Mouse (Mus musculus): Measurements from ENCODE around the gene Gria2.

Gene Gria2

DNA sequence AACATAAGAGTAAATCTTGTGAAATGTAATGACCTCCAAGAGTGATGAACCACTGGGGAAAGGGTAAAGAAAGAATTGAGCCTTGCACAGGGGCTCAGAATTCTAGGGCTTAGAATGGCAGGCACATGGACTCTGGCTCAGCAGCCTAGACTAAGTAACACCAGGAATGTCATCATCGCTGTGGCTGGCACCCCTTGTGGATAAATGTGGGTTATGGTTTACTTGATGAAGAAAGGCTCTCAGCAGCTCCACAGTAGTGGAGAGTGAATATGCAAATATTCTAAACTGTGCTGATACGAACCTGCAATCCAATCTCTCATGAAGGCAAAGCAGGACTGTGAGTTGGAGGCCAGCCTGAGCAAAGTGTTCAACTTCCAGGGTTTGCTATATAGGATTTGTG, 26.0 kb downstream of the Gria2 start:
- DNase-seq (ENCODE audit: low read depth, low spot score), result no peak

DNA sequence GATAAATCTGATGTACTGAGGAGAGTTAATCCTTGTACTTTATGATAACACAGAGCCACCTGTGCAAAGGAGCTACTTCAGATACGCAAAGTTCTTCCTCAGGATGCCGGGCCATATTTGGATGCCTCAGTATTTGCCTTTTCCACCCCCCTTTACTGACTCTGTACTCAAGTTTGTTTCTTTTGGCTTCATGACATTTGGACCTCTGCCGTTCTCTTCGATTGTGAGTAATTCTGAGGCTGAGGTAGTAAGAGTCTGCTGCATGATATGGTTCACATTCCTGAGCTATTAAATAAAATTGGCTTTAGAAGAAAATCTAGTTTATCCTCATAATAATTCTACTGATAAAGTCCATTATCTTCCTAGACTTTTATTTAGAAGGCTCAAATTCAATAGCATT, 26.7 kb downstream of the Gria2 start:
- no peak for DNase-seq (ENCODE audit: low read depth, low spot score)

DNA sequence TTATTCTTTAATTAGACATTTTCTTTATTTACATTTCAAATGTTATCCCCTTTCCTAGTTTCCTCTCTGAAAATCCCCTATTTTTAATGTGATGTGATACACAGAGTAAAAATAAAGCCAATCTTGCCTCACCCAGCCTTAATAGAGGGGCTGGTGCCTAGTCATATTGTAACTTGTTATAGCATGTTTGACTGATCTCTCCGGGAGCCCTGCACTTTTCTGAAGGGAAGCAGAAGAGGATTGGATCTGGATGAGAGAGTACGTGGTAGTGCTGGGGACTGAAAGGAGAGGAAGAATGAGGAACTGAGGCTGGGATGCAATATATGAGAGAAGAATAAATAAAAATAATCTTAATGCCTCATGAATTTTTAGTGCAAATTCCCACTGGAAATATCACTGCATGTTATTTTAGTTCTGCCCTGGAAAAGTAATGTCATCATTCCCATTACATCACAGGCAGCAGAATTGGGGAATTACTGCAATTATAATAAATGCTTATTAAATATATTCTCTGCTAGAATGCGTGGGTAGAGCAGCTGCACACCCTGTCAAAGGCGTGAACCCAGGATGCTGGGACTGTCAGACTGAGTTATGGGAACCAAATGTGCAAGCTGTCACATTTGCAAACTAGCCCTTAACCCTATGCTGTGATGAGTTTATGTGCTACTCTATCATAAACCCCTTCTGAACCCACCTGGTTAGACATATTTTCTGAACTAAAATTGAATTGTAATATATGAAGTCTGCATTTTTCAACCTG, 28.4 kb downstream of the Gria2 start:
- no peak for DNase-seq (ENCODE audit: low read depth, low spot score)

DNA sequence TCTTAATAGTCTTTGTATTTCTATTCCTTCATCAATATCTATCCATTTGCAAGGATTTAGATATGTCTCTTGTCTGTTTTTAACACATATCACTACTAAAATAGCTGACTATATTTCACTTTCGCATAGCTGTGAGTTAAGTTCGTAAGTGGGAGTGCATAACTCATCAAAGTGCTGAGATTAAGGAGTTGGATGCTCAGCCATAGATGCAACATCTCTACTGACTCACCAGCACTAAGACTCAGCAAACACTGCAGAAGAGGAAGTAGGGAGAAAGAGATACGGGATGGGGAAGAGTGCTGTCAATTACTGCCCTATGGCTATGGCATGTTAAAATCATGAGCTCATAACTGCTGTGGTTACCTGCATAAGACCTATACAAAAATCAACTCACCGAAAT, 29.4 kb downstream of the Gria2 start:
- DNase-seq (ENCODE audit: low read depth, low spot score), result no peak

DNA sequence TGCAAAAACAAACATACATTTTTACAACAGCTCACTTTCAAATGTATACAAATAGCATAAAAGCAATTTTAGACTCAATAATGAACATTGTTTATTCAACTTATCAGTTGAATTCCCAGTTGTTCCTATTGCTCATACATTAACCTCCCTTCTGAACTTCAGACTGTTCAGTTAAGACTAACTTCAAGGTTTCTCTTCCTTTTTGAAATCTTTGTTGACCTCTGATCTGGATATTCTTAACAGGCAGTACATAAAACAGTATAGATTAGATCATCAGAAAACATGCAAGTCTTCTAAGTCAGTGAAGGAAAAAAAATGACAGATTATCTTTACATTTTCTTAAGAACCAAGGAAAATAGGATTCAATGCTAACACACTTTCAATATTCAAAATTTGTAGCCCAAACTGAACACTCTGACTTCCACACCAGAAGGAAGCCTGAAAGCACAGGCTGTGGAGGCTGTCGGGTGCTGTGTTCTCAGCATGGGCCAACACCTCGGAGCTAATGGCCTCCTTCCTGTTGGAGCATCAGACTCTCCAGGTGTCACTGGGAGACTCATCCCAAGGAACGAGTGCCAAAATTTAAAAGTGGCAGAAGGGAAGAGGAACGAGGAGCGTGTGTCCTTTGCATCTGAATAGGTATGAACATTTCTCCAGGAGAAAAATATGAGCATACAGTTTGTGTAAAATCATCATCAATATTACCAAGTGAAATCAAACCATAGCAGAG, 33.0 kb downstream of the Gria2 start:
- no peak for DNase-seq (ENCODE audit: low read depth, low spot score)

DNA sequence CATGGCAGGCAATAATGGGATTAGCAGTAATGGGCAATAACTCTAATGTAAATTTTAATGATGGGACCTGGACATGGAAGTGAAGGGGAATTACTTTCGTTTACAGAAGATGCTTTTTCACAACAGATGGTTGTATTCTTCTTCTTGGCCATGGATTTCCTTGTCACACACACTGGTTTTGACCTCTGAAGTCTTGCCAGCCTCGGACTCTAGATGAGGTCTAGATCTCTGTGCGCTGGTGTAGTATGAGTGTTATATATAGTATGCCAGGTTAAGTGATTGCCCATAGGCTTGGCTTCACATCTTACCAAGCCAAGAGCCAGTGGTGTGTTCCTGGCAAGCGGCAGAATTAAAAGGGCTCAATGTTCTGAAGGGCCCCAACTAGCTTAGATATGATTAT, 43.7 kb downstream of the Gria2 start:
- DNase-seq (ENCODE audit: low read depth, low spot score), result no peak

DNA sequence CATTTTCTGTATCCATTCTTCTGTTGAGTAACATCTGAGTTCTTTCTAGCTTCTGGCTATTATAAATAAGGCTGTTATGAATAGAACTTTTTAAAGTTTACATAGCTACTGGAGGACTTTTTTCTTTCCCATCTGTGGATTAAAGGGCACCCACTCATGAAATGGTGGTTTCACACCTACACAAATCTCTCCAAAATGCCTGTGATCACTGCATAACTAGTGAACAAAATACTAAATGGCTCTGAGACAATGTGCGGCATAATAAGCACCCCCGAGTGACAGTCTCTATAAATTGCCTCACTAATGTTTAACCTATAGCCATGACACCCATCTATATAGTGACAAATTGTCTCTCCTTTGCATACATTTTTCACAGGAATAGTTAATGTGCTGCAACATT, 44.3 kb downstream of the Gria2 start:
- DNase-seq (ENCODE audit: low read depth, low spot score), result no peak

DNA sequence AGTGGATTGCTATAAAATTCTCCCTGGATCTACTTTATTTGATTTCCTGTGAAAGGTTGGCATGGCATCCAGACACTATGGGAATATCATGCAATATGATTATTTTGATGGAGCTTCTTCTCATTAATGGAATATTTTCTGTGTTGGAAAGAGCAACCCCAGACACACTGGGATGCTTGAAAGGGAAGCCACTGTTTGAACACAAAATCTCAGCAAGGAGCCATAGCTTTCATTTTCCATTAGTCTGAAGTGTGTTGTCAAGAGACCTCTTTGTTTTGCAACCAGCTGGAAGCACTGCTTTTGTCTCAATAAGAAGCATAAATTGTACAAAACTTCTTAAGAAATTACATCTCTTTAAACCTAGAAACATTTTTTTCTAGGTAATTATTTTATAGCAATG, 51.8 kb downstream of the Gria2 start:
- no peak for DNase-seq (ENCODE audit: low read depth, low spot score)

DNA sequence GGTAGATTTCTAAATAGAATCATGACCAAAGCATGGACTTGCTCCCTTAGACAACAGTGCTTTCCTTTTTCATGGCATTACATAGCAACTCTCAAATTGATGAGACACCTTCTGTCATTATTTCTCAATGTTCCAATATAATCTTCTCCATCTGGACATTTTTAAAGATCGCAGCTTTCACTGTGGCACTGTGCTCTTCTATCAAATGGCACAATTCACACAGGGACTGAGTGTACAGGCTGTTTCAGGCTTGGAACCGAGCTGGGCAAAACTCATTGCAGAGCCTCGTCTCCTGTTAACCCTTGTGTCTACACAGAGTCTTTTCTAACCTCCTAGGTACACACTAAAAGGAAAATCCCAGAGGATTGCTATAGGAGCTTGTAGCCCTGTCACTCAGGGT, 77.4 kb downstream of the Gria2 start:
- no peak for DNase-seq (ENCODE audit: low read depth, low spot score)

DNA sequence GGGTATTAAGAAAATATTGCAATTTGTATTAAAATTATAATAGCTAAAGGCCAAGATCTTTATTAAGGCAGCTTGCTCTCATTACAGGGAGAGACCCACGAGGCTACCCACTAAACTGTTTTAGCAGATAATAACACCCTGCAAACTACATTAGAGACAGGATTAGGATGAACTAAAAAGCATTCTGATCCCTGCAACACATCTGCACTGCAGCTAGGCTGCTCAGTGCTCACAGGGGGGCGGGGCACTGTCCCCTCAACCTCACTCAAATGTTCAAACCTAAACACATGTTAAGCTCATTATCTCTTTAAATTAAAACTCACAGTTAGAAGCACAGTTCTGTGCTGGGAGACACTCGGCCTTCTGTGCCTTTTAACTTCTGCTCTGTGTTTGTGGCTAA, 89.5 kb downstream of the Gria2 start:
- no peak for DNase-seq (ENCODE audit: low read depth, low spot score)

DNA sequence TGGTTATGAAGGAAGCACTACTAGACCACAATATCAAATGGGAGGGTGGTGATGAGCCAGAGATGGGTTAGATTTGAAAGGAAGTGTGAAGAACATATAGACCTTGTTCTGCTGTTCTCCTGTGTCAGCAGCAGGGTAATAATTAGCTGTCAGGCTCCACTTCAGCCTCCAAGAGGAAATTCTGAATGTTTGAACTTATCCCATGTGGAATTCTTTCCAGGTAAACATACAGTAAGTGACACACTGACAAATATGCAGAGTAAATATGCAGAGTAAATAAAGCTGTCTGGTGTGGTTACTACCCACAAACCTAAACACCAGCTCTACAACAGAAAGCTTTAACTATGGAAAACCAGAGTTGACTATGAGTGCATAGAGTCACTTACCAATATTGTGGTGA, 93.6 kb downstream of the Gria2 start:
- DNase-seq (ENCODE audit: low read depth, low spot score), result no peak

DNA sequence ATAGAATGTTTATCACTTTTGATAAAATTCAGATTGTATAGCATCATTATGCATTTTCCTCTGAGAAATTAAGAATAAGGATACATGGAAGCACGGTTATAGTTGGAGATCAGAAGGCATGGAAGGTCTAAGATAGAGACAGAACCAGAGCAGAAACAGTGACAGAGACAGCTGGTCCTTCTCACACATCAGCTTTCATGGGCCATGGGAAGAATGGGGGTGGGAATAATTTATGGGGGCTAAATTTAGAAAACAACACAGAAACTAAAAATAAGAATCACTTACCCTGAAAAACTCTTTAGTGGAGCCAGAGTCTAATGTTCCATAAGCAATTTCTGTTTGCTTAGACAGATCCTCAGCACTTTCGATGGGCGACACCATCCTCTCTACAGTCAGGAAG, 100.5 kb downstream of the Gria2 start:
- DNase-seq (ENCODE audit: low read depth, low spot score), result no peak

DNA sequence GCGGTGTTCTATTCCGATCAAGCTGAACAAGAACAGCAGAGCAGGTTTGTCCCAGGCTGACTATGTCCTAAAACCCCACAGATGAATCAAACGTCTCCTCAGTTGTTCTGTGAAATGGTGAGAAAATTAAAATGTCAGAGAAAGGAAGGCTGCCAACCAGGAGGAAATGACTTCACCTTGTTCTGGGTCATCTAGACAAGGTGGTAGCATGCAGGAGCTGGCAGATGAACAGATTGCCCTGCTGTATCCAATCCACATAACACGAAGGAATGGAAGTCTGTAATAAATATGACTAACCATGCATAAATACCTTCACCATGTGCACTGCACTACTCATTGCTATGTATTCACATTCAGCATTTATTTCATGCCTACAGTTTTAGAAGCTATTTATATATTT, 105.1 kb downstream of the Gria2 start:
- no peak for DNase-seq (ENCODE audit: low read depth, low spot score)

DNA sequence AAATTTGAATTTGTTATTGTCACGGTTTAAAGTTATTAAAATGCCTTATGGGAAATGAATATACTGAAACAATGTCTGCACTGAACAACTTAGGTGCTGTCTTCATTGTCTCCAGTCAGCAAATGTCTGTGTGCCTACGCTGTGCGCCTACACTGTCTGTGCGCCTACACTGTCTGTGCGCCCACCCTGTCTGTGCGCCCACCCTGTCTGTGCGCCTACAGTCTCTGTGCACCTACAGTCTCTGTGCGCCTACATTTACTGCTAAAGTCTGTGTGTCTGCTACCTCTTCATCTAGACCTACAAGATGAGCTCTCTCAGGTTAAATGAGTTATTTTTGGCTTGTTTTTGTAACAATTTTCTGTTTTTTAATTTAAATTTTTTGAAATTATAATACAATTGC, 107.7 kb downstream of the Gria2 start:
- DNase-seq (ENCODE audit: low read depth, low spot score), result no peak

DNA sequence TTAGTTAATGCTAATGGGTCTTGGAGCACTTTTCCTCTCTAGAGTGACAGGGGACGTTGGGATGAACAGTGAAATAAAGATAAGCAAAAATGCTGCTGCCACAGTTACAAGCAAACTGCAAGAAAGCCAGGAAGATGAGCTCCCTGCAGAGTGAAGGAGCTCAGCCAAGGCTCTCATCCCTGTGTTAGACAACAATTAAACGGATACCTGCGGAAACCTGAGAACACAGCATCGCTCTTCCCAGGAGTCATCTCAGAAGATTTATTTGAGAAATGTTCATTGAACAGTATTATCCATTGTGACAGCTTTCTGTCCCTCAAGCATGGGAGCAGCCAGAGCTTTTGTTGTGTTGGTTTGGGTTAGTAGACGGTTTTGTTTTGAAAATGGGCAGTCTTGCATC, 137.5 kb downstream of the Gria2 start:
- no peak for DNase-seq (ENCODE audit: low read depth, low spot score)

DNA sequence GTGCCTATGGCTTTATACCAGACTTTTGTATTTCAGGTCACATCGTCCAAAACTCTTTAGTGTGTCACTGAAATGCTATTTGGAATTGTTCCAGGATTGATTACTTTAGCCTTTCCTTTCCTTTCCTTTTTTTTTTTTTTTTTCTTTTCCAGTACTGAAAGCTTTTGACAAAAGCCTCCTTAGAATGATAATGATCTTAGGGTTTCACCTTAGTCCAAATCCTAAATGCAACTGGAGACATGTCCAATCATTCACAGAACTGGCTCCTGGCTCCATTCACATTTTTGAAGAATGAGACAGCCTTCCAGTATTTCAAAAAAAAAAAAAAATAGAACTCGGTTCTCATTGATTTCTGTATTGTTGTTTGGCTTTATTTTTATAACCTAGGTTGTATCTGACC, 139.3 kb downstream of the Gria2 start:
- DNase-seq (ENCODE audit: low read depth, low spot score), result no peak

DNA sequence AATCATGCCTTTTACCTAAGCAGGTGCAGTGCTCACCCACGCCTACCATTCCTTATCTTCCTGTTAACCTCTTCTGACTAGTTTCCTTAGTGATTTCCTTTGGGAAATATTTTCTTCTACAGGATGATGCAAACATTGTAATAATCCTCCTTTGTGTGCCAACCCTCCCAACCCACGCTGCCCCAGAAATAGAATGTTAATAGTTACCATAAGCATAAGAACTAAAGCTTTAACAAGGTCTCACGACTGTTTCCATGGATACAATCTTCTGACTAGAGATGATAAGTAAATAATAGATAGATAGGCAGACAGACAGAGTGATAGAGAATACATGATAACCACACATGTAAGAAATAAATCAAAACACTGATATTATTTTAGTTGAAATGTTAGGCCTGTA, 140.8 kb downstream of the Gria2 start:
- DNase-seq (ENCODE audit: low read depth, low spot score), result no peak

DNA sequence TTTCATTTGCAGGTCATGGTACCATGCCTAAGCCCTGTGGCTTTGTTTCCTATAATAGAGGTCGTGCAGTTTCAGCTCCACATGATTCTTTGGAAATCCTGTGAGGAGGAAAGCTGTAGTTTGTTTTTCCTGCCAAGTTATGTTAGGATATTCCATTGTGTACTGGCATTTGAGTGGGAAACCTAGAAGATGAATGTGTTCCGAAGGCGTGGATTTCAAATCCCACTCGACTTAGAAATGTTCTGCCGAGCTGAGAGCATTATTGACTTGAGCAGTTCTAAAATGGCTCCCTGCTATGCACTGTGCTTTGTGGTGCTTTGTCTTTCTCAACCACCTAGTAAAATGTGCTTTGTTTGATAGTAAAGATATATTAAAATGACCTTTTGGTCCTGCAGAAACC, 150.4 kb downstream of the Gria2 start:
- DNase-seq (ENCODE audit: low read depth, low spot score), result no peak
